Mouse (Mus musculus) regulatory T cell (primary cell): ENCODE data around the gene Zdhhc6.

Source experiments
- in situ Hi-C: fragments of 300-600 bp; cut with MboI, MseI; formaldehyde crosslinking; loops from one replicate; pipeline ENCODE4 v1.15.1; 2025; ENCODE audit warnings: high pct_unique_total_duplicates

The Zdhhc6 gene

GRCm38 (mm10) chr19:55305024-55305423, 10.8 kb downstream of the Zdhhc6 start:
- in situ Hi-C loops: loop anchor here (5.0 kb wide), 1 partner anchor 48 kb away; no protein-coding TSS in a partner anchor

GRCm38 (mm10) chr19:55300525-55300924, 15.3 kb downstream of the Zdhhc6 start:
- in situ Hi-C loops: no loop called here

GRCm38 (mm10) chr19:55299378-55299777, 16.5 kb downstream of the Zdhhc6 start:
- in situ Hi-C loops: loop anchor here (10.0 kb wide), 1 partner anchor 775 kb away; no protein-coding TSS in a partner anchor

DNA sequence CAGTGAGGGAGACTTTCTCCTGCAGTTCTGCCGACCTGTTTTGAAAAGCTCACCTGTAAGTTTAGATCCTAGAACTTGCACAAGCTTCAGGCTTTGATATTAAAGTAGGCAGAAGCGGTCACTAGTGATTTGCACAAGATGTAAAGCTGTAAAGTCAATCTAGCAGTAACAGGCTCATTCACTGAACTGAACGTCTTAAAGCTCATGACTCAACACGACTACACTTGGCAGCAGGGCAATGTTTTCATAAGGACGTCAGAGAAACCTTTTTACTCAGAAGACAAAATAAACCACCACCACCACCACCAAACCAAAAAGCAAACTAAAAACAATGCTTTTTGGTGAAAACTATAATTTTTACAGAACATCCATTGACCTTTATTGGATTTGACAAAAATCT, 17.9 kb downstream of the Zdhhc6 start:
- in situ Hi-C loops: loop anchor here (10.0 kb wide), 1 partner anchor 773 kb away; no protein-coding TSS in a partner anchor

DNA sequence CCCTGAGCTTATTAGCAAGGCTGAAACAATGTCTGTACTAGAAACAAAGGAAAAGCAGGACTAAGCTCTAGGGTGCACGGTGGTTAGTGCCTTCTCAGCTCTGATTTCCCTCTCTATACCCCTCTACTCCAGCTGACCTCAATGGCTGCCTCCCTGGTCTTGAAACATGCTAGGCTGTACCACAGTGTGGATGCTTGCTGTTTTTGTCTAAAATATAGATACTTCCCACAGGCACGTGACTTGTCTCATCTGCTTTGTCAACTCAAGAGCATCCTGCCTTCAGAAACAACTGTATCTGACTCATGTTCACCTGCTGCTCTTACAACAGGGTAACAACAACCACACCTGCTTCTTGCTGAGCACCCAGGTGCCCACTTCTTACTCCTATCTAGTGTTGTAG, 18.3 kb downstream of the Zdhhc6 start:
- in situ Hi-C loops: loop anchor here (10.0 kb wide), 1 partner anchor 773 kb away; no protein-coding TSS in a partner anchor

DNA sequence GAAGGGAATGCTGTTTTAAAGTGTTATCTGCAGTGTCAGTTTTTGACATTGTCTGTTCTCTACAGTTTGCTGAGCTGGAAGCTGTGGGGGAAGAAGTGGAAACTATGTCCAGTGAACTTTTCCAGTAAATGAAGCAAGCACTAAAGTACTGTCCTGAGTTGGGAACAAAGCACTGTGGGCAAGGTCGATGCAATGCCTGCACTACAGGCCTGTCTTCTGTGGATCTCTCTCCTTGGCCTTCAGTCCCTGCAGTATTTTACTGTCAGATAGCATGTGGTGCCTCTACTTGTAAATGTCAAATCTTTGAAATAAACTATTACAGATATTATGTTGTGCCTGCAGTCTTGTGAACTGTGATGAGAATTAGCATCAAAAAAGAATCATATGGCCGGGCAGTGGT, 19.5 kb downstream of the Zdhhc6 start:
- in situ Hi-C loops: loop anchor here (10.0 kb wide), 1 partner anchor 772 kb away; no protein-coding TSS in a partner anchor

DNA sequence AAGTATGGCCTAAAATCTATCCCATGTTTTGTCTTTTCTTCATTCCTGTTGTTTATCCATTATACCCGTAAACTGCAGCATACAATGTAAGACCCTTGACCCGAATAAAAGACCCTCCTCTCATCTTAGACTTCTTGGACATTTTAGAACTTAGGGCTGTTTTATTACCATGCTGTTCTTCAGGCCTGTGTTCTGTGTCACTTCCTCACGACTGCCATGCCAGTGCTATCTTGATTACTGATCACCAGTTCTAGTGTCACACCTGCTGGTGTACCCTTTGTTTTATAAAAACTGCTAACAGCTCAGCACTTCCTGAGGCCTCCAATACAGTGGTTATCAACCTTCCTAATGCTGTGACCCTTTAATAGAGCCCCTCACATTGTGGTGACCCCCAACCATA, 20.3 kb downstream of the Zdhhc6 start:
- in situ Hi-C loops: loop anchor here (10.0 kb wide), 1 partner anchor 771 kb away; no protein-coding TSS in a partner anchor

DNA sequence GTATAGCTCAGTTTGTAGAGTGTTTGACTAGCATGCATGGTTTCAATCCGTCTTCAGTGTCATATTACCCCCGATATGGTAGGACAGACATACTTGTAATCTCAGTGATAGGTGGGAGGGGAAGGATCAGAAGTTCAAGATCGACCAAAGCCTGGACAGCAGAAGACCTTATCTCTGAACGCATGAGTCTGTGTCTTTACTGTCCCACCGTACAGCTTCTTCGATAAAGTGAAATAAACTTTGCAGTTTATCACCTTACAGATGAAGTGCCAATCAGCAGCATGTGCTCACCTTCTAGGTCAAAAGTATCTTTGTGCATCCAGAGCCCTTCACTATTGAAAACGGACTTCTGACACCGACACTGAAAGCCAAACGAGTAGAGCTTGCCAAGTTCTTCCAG, 20.8 kb downstream of the Zdhhc6 start:
- in situ Hi-C loops: loop anchor here (10.0 kb wide), 1 partner anchor 770 kb away; no protein-coding TSS in a partner anchor

GRCm38 (mm10) chr19:55293175-55293574, 22.7 kb downstream of the Zdhhc6 start:
- in situ Hi-C loops: loop anchor here (10.0 kb wide), 1 partner anchor 768 kb away; no protein-coding TSS in a partner anchor

GRCm38 (mm10) chr19:55292210-55292850, 23.5 kb downstream of the Zdhhc6 start:
- in situ Hi-C loops: loop anchor here (10.0 kb wide), 1 partner anchor 768 kb away; no protein-coding TSS in a partner anchor

- in situ Hi-C loops: loop anchor here (10.0 kb wide), 1 partner anchor 766 kb away; no protein-coding TSS in a partner anchor
Observed at GRCm38 (mm10) chr19:55290621-55291270, 25.1 kb downstream of the Zdhhc6 start.

- in situ Hi-C loops: loop anchor here (5.0 kb wide), 1 partner anchor 72 kb away; no protein-coding TSS in a partner anchor
Observed at GRCm38 (mm10) chr19:55288974-55289373, 26.9 kb downstream of the Zdhhc6 start.

DNA sequence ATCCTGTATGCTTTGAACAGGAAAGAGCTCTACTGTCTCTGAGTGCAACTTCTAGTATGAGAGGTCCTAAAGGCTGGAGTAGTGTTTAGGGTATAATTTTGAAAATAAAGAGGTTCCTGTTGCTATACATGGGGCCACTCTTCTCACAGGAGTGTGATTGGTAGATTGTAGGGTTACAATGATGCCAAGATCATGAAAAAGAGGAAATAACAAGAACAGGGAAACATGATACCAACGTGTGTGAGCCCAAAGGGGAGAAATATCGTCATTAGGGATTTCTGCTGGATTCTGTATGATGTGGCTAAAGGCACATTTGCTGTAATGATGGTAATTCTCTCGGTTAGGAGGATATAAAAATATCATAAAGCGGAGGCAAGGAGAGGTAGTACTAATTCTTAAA, 29.8 kb downstream of the Zdhhc6 start:
- in situ Hi-C loops: loop anchor here (5.0 kb wide), 1 partner anchor 69 kb away; no protein-coding TSS in a partner anchor

GRCm38 (mm10) chr19:55284093-55284492, 31.7 kb downstream of the Zdhhc6 start:
- in situ Hi-C loops: no loop called here

GRCm38 (mm10) chr19:55276770-55277169, 39.1 kb downstream of the Zdhhc6 start:
- in situ Hi-C loops: no loop called here

GRCm38 (mm10) chr19:55276100-55276499, 39.7 kb downstream of the Zdhhc6 start:
- in situ Hi-C loops: no loop called here

DNA sequence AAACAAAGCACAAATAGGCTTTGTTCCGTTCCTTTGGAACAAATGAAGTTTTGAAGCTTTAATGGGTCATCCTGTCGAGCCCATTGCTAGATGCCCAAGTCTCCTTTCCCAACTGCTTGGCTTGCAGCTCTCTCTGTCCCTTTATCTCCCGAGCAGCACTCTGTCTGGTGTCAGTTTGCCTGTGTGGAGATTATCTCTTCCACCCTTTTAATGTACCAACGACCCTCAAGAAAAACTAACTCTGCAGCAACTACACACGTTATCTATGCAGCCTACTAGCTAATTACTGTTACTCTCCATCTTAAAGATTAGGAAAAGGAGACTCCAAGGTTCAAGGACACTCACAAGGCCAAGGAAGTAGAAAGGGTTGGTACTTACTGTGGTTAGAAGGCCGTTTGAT, 42.5 kb downstream of the Zdhhc6 start:
- in situ Hi-C loops: no loop called here

GRCm38 (mm10) chr19:55271448-55271847, 44.4 kb downstream of the Zdhhc6 start:
- in situ Hi-C loops: no loop called here

DNA sequence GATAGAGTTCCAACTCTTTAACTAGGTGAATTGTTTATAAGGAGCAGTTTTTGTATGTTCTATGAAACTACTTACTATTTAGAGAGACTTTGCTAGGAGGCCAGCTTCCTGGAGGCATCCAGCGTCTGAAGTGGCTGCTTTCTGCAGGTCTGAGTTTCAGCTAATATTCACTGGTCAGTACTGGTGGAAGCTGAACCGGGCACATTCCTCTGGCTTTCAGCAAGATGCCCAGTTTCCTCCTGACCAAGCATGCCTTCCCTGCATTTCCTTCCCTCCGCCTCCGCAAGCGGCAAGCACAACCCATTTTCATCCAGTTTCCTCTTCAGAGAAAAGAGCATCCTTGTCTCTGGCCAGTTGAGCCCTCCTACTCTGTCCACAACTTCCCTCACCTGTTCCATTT, 46.8 kb downstream of the Zdhhc6 start:
- in situ Hi-C loops: no loop called here

DNA sequence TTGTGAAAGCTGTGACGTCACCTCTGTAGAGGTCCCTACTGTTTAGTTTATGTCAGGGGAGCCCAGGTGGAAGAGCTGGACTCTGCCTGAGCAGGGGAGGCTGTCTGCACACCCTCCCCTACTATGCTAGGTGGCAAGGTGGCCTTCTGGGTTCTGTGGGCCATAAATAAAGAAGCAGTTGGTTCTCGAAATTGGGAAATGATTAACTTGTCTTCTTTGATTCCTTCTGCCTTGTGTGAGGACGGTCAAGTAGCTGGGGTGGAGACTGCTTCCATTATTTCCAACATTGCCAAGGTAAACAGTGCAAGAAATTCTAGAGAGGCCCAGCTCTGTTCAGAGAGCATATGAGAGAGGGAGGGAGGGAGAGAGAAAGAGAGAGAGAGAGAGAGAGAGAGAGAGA, 47.7 kb downstream of the Zdhhc6 start:
- in situ Hi-C loops: no loop called here

DNA sequence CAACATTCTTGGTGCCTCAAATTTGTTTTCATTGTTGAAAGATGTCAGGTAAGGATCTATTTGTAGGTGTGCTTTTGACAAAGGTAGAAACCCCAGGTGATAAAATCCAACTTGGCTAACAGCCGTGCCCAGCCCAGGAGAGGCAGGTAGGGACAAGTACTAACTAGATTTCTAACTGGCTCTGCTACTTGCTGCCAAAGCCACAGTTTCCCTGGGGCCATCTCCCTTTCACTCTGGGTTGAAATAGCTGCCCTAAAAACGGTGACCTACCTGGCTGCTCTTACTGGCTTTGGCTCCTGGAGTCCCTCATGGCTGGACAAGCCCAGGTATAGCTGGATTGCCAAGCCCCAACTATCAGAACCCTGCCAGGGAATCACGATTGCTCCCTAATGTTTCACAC, 49.0 kb downstream of the Zdhhc6 start:
- in situ Hi-C loops: no loop called here

- in situ Hi-C loops: no loop called here
Observed at GRCm38 (mm10) chr19:55265269-55265668, 50.6 kb downstream of the Zdhhc6 start.
